8 mouse cellular contexts compared by ENCODE assay signal in the genomic region with DNA sequence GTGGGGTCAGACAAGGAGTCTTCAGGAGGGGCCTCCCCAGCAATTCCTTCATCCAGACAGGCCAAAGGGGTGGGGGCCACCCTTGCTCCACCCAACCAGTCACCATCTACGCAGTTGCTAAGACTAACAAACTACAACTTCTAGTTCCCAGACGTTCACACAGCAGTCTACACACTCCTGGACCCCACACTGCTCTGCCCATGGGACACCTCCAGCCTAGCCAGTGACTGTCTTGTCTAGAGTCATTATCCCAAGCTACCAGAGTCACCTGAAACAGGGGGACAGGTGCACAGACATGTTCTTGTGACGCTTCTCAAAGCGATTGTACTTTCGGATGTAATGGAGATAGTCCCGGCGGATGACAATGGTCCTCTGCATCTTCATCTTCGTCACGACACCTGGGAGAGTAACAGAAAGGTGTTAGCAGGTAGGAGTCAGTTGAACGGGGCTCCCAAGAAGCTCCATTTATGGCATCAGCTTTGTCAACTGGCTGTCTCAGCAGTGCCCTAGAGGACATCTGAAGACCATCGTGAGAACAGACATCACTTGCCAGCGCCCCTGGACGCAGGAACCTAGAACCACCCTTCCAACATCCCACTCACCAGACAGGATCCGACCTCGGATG. TPM values are rescaled to one million over a fixed set of nuclear protein-coding genes. Genes with fewer than 3 reads are reported as not detected.
DNase-seq lines count a peak whose midpoint lies in the region; ATAC-seq and TF ChIP-seq lines count a peak whose summit lies in the region.

No protein-coding gene starts in this region.

- peaks cover 50% of the 10 kb centered on the region for H3K4me1 ChIP-seq in heart, embryonic 10.5 days
- peaks cover 2% of the 10 kb centered on the region for H3K4me1 ChIP-seq in ES-Bruce4 (ENCODE audit: control insufficient read depth, insufficient read depth, low read length)
- peaks cover 11% of the 10 kb centered on the region for H3K4me1 ChIP-seq in forebrain, postnatal 0 days (ENCODE audit: insufficient read depth)
- H3K4me1 ChIP-seq in liver, postnatal 0 days (ENCODE audit: insufficient read depth): peaks cover 50% of the 10 kb centered on the region

- TF ChIP-seq POLR2A in ES-Bruce4 (IDR thresholded peaks at IDR 0.05; ENCODE audit: insufficient read depth, low read length): no peak

- H3K9ac ChIP-seq in ES-Bruce4 (ENCODE audit: low read depth, poor library complexity, severe bottlenecking): peak overlapping the region; percentile 90
- peak overlapping the region; percentile 99 for H3K9ac ChIP-seq in forebrain, postnatal 0 days
- peak overlapping the region; percentile 93 for H3K9ac ChIP-seq in liver, postnatal 0 days (replicated peaks)

- peak overlapping the region; percentile 95 for H3K4me3 ChIP-seq in heart, embryonic 10.5 days
- peak overlapping the region; percentile 91 for H3K4me3 ChIP-seq in ES-Bruce4 (ENCODE audit: low read depth, low read length)
- peak overlapping the region; percentile 86 for H3K4me3 ChIP-seq in forebrain, postnatal 0 days (ENCODE audit: low read depth, low read length)
- H3K4me3 ChIP-seq in liver, postnatal 0 days (ENCODE audit: low read depth, low read length): peak overlapping the region; percentile 78

- H3K36me3 ChIP-seq in heart, embryonic 10.5 days: peaks cover 83% of the 10 kb centered on the region
- peaks cover 64% of the 10 kb centered on the region for H3K36me3 ChIP-seq in ES-Bruce4 (ENCODE audit: control insufficient read depth, insufficient read depth, low read length, poor library complexity, severe bottlenecking)
- H3K36me3 ChIP-seq in forebrain, postnatal 0 days (ENCODE audit: insufficient read depth): peaks cover 73% of the 10 kb centered on the region
- peaks cover 56% of the 10 kb centered on the region for H3K36me3 ChIP-seq in liver, postnatal 0 days (replicated peaks; ENCODE audit: insufficient read depth, low read length)

- no peak for ATAC-seq in forebrain, postnatal 0 days
- no peak for ATAC-seq in liver, postnatal 0 days

- peak overlapping the region; percentile 91 for H3K4me2 ChIP-seq in forebrain, postnatal 0 days (ENCODE audit: low read depth)
- H3K4me2 ChIP-seq in liver, postnatal 0 days (ENCODE audit: low read depth, low read length): peak overlapping the region; percentile 89

- TF ChIP-seq EP300 in ES-Bruce4 (IDR thresholded peaks at IDR 0.05; ENCODE audit: insufficient read depth, low read depth, low read length): no peak
- TF ChIP-seq EP300 in liver, postnatal 0 days (IDR thresholded peaks at IDR 0.05; ENCODE audit: low read depth): no peak

- TF ChIP-seq CTCF in ES-Bruce4 (IDR thresholded peaks at IDR 0.05; ENCODE audit: low read depth, low read length): no peak
- TF ChIP-seq CTCF in forebrain, postnatal 0 days (IDR thresholded peaks at IDR 0.05; ENCODE audit: low read depth): no peak
- TF ChIP-seq CTCF in liver, postnatal 0 days (IDR thresholded peaks at IDR 0.05; ENCODE audit: low read depth): no peak

- H3K27ac ChIP-seq in heart, embryonic 10.5 days: 0 out of 2 replicates have a peak overlapping the region, but pooled peaks have one; percentile 24
- H3K27ac ChIP-seq in ES-Bruce4 (ENCODE audit: insufficient read depth, low read length): peak overlapping the region; percentile 78
- H3K27ac ChIP-seq in forebrain, postnatal 0 days (ENCODE audit: low read depth, low read length): no peak overlapping the region
- H3K27ac ChIP-seq in liver, postnatal 0 days (ENCODE audit: low read depth): peak overlapping the region; percentile 25; the same call in 1 of the 2 replicates

- no peaks in the 10 kb centered on the region for H3K27me3 ChIP-seq in heart, embryonic 10.5 days (ENCODE audit: insufficient read depth, poor library complexity, severe bottlenecking)
- no peaks in the 10 kb centered on the region for H3K27me3 ChIP-seq in ES-Bruce4 (ENCODE audit: control insufficient read depth, insufficient read depth, low read length, poor library complexity, severe bottlenecking)
- H3K27me3 ChIP-seq in forebrain, postnatal 0 days (ENCODE audit: insufficient read depth, low read length): no peaks in the 10 kb centered on the region
- no peaks in the 10 kb centered on the region for H3K27me3 ChIP-seq in liver, postnatal 0 days (ENCODE audit: insufficient read depth, low read length)

- WGBS in heart, embryonic 10.5 days: 86% methylated on average over 15 of the region's 15 CpGs
- 86% methylated on average over 15 of the region's 15 CpGs for WGBS in forebrain, postnatal 0 days
- 70% methylated on average over 15 of the region's 15 CpGs for WGBS in liver, postnatal 0 days (ENCODE audit: insufficient replicate concordance)

- no peaks in the 10 kb centered on the region for H3K9me3 ChIP-seq in heart, embryonic 10.5 days
- H3K9me3 ChIP-seq in ES-Bruce4 (replicated peaks; ENCODE audit: control insufficient read depth, insufficient read depth, low read length, poor library complexity, severe bottlenecking): no peaks in the 10 kb centered on the region
- no peaks in the 10 kb centered on the region for H3K9me3 ChIP-seq in forebrain, postnatal 0 days (ENCODE audit: low read length)
- H3K9me3 ChIP-seq in liver, postnatal 0 days (ENCODE audit: low read length): no peaks in the 10 kb centered on the region

- DNase-seq in heart, embryonic 10.5 days (ENCODE audit: low spot score): no peak
- DNase-seq in heart, postnatal 4 days: no peak
- DNase-seq in forebrain, postnatal 0 days: no peak
- no peak for DNase-seq in liver, postnatal 0 days
- no peak for DNase-seq in layer of hippocampus, postnatal 36 days
- DNase-seq in urinary bladder, postnatal 25 days (ENCODE audit: low spot score): no peak
- no peak for DNase-seq in adrenal gland, postnatal 10 days

RNA-seq across cellular contexts. Expression of a gene that starts 1.6 kb away (rescaled TPM):
- polyA plus RNA-seq in heart, embryonic 10.5 days (2016; fragmentation: Nextera tagmentation; extraction: Ambion mirVana): 1,266 and 1,534 TPM in 2 replicates
- 100 to 1,000 TPM; 846 to 864 TPM for total RNA-seq in heart, postnatal 4 days (2021)
- 2,753 and 2,969 TPM in 2 replicates for polyA plus RNA-seq in ES-Bruce4 (2011; ENCODE audit: insufficient read depth, insufficient read length, low read depth, missing spikeins)
- total RNA-seq in forebrain, postnatal 0 days (2014; rRNA removed): 974 and 1,229 TPM in 2 replicates
- 814 and 982 TPM in 2 replicates for polyA plus RNA-seq in forebrain, postnatal 0 days (2015; fragmentation: Nextera tagmentation; extraction: Ambion mirVana)
- polyA plus RNA-seq in liver, postnatal 0 days (2015; fragmentation: Nextera tagmentation; extraction: Ambion mirVana): 681 and 696 TPM in 2 replicates
- 100 to 1,000 TPM; 408 to 432 TPM for total RNA-seq in layer of hippocampus, postnatal 36 days (2021)
- 1,000 to 10,000 TPM; 1,283 to 1,295 TPM for total RNA-seq in adrenal gland, postnatal 10 days (2021)

RNA-seq across cellular contexts. Expression of a gene that starts 5.9 kb away (rescaled TPM):
- 873 and 1,060 TPM in 2 replicates for polyA plus RNA-seq in heart, embryonic 10.5 days (2016; fragmentation: Nextera tagmentation; extraction: Ambion mirVana)
- 1,000 to 10,000 TPM; 1,039 to 1,207 TPM for total RNA-seq in heart, postnatal 4 days (2021)
- 3,729 and 4,020 TPM in 2 replicates for polyA plus RNA-seq in ES-Bruce4 (2011; ENCODE audit: insufficient read depth, insufficient read length, low read depth, missing spikeins)
- total RNA-seq in forebrain, postnatal 0 days (2014; rRNA removed): 2,018 and 2,903 TPM in 2 replicates
- polyA plus RNA-seq in forebrain, postnatal 0 days (2015; fragmentation: Nextera tagmentation; extraction: Ambion mirVana): 852 and 1,121 TPM in 2 replicates
- 938 and 993 TPM in 2 replicates for polyA plus RNA-seq in liver, postnatal 0 days (2015; fragmentation: Nextera tagmentation; extraction: Ambion mirVana)
- 100 to 1,000 TPM; 788 to 817 TPM for total RNA-seq in layer of hippocampus, postnatal 36 days (2021)
- total RNA-seq in adrenal gland, postnatal 10 days (2021): 1,000 to 10,000 TPM; 1,643 to 1,697 TPM

RNA-seq across cellular contexts. Expression of a gene that starts 13.4 kb away (rescaled TPM):
- polyA plus RNA-seq in heart, embryonic 10.5 days (2016; fragmentation: Nextera tagmentation; extraction: Ambion mirVana): 0.36 and 0.58 TPM in 2 replicates
- total RNA-seq in heart, postnatal 4 days (2021): not detected
- not detected in 2 replicates for polyA plus RNA-seq in ES-Bruce4 (2011; ENCODE audit: insufficient read depth, insufficient read length, low read depth, missing spikeins)
- total RNA-seq in forebrain, postnatal 0 days (2014; rRNA removed): not detected in 2 replicates
- 0.36 TPM in 1 of 2 replicates, not detected in the other for polyA plus RNA-seq in forebrain, postnatal 0 days (2015; fragmentation: Nextera tagmentation; extraction: Ambion mirVana)
- 0.27 and 0.70 TPM in 2 replicates for polyA plus RNA-seq in liver, postnatal 0 days (2015; fragmentation: Nextera tagmentation; extraction: Ambion mirVana)
- under 1 TPM in 1 of 2 experiments, not detected in 1; 0.50 TPM for total RNA-seq in layer of hippocampus, postnatal 36 days (2021)
- total RNA-seq in adrenal gland, postnatal 10 days (2021): not detected

RNA-seq across cellular contexts. Expression of a gene that starts 13.6 kb away (rescaled TPM):
- 2.5 and 3.1 TPM in 2 replicates for polyA plus RNA-seq in heart, embryonic 10.5 days (2016; fragmentation: Nextera tagmentation; extraction: Ambion mirVana)
- 1 to 10 TPM; 1.5 to 2.1 TPM for total RNA-seq in heart, postnatal 4 days (2021)
- polyA plus RNA-seq in ES-Bruce4 (2011; ENCODE audit: insufficient read depth, insufficient read length, low read depth, missing spikeins): 3.0 and 3.7 TPM in 2 replicates
- total RNA-seq in forebrain, postnatal 0 days (2014; rRNA removed): 2.3 and 3.1 TPM in 2 replicates
- polyA plus RNA-seq in forebrain, postnatal 0 days (2015; fragmentation: Nextera tagmentation; extraction: Ambion mirVana): 1.9 and 6.8 TPM in 2 replicates
- polyA plus RNA-seq in liver, postnatal 0 days (2015; fragmentation: Nextera tagmentation; extraction: Ambion mirVana): 2.0 and 2.3 TPM in 2 replicates
- 10 to 100 TPM in 1 of 2 experiments, 1 to 10 TPM in 1; 7.0 to 10.1 TPM for total RNA-seq in layer of hippocampus, postnatal 36 days (2021)
- 10 to 100 TPM in 1 of 2 experiments, 1 to 10 TPM in 1; 9.7 to 18.1 TPM for total RNA-seq in adrenal gland, postnatal 10 days (2021)

RNA-seq across cellular contexts. Expression of a gene that starts 19.0 kb away (rescaled TPM):
- 7.8 and 10.2 TPM in 2 replicates for polyA plus RNA-seq in heart, embryonic 10.5 days (2016; fragmentation: Nextera tagmentation; extraction: Ambion mirVana)
- 10 to 100 TPM; 35.3 to 41.1 TPM for total RNA-seq in heart, postnatal 4 days (2021)
- 2.0 and 2.5 TPM in 2 replicates for polyA plus RNA-seq in ES-Bruce4 (2011; ENCODE audit: insufficient read depth, insufficient read length, low read depth, missing spikeins)
- total RNA-seq in forebrain, postnatal 0 days (2014; rRNA removed): 24.9 and 29.4 TPM in 2 replicates
- 35.1 and 44.7 TPM in 2 replicates for polyA plus RNA-seq in forebrain, postnatal 0 days (2015; fragmentation: Nextera tagmentation; extraction: Ambion mirVana)
- 150 and 154 TPM in 2 replicates for polyA plus RNA-seq in liver, postnatal 0 days (2015; fragmentation: Nextera tagmentation; extraction: Ambion mirVana)
- total RNA-seq in layer of hippocampus, postnatal 36 days (2021): 10 to 100 TPM; 16.7 to 18.5 TPM
- total RNA-seq in adrenal gland, postnatal 10 days (2021): 100 to 1,000 TPM; 169 to 185 TPM
